Mouse (Mus musculus): ENCODE measurements around the gene Eif2a. TPM values are rescaled to one million over a fixed set of nuclear protein-coding genes. Genes with fewer than 3 reads are reported as not detected.
"Not testable (repeated sequence)": the region's sequence is repeated elsewhere in the genome, so short reads cannot be mapped to it uniquely, and the experiment has no call there.

Eif2a gene
- polyA plus RNA-seq, 1 experiment from 2014 or later, result 57.0 TPM

GRCm38 (mm10) chr3:58590544-58590943 lies 64.9 kb downstream of the Eif2a start:
- 95% methylated on average over 4 of the region's 4 CpGs for WGBS
- peaks cover 91% of the 10 kb centered on the region for H3K36me3 ChIP-seq (replicated peaks)
- H3K4me3 ChIP-seq; H3K27ac ChIP-seq; H3K4me1 ChIP-seq; DNase-seq (ENCODE audit: extremely low spot score, low spot score); H3K27me3 ChIP-seq (ENCODE audit: poor library complexity, severe bottlenecking); H3K9me3 ChIP-seq: not testable (repeated sequence)

GRCm38 (mm10) chr3:58592666-58593065 lies 67.0 kb downstream of the Eif2a start:
- H3K27me3 ChIP-seq (ENCODE audit: poor library complexity, severe bottlenecking); H3K27ac ChIP-seq; H3K9me3 ChIP-seq; DNase-seq (ENCODE audit: extremely low spot score, low spot score); H3K4me3 ChIP-seq; H3K4me1 ChIP-seq: not testable (repeated sequence)
- WGBS, result 95% methylated on average over 7 of the region's 7 CpGs
- peaks cover 83% of the 10 kb centered on the region for H3K36me3 ChIP-seq (replicated peaks)

GRCm38 (mm10) chr3:58593623-58594022 lies 68.0 kb downstream of the Eif2a start:
- WGBS, result 62% methylated on average over 5 of the region's 5 CpGs
- no peak for DNase-seq (ENCODE audit: extremely low spot score, low spot score)
- H3K4me3 ChIP-seq, result no peak overlapping the region
- no peaks in the 10 kb centered on the region for H3K27me3 ChIP-seq (ENCODE audit: poor library complexity, severe bottlenecking)
- no peaks in the 10 kb centered on the region for H3K9me3 ChIP-seq
- H3K36me3 ChIP-seq (replicated peaks), result peaks cover 83% of the 10 kb centered on the region
- H3K4me1 ChIP-seq, result no peaks in the 10 kb centered on the region
- no peak overlapping the region for H3K27ac ChIP-seq

Other genes starting within 250 kb of the Eif2a start
- gene Tsc22d2, start 111.1 kb upstream of the Eif2a start, polyA plus RNA-seq (2016; fragmentation: Nextera tagmentation; extraction: Ambion mirVana), result 6.3 and 6.6 TPM in 2 replicates
- 142 and 146 TPM in 2 replicates for gene Serp1, start 71 bp downstream of the Eif2a start, polyA plus RNA-seq (2016; fragmentation: Nextera tagmentation; extraction: Ambion mirVana)
- gene Selenot, start 50.8 kb downstream of the Eif2a start, polyA plus RNA-seq (2016; fragmentation: Nextera tagmentation; extraction: Ambion mirVana), result 15.7 and 18.1 TPM in 2 replicates
- not detected in 2 replicates for gene Erich6, start 111.4 kb downstream of the Eif2a start, polyA plus RNA-seq (2016; fragmentation: Nextera tagmentation; extraction: Ambion mirVana)
- 2.0 and 2.7 TPM in 2 replicates for gene Siah2, start 166.6 kb downstream of the Eif2a start, polyA plus RNA-seq (2016; fragmentation: Nextera tagmentation; extraction: Ambion mirVana)